Mouse (Mus musculus) lung, postnatal 4 days (tissue): ENCODE data around the gene Fbxw21.
A peak's percentile ranks its signal among the peaks of the same experiment; 100 is the strongest.
"Not testable (repeated sequence)": the region's sequence is repeated elsewhere in the genome, so short reads cannot be mapped to it uniquely, and the experiment has no call there.

Experiments used
- DNase-seq, 2 experiments: peaks; one replicate each; pipeline ENCODE4 v3.0.0; 2021

Fbxw21 gene

DNA sequence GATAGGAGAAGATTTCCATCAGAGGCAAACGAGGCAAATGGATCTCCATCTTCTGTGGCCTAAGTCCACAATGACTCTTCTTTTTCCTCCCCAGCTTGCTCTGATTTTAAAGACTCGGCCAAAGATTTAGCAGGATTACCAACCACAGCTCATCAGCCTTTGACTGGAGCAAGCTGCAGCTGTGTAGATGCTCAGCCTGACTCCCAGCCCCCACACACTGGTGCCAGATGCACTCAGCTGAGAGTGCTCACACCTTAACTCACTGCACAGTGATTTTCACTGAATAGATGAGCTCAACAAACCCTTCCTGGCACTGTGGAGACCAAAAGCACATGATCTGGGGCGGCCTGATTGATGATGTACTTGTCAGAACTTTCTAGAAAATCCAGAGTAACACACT lies at the start of gene Fbxw21:
Gene Fbxw21 (minus strand): TSS at position 101 of the 400 bp plus-strand sequence.
- no peak for DNase-seq

DNA sequence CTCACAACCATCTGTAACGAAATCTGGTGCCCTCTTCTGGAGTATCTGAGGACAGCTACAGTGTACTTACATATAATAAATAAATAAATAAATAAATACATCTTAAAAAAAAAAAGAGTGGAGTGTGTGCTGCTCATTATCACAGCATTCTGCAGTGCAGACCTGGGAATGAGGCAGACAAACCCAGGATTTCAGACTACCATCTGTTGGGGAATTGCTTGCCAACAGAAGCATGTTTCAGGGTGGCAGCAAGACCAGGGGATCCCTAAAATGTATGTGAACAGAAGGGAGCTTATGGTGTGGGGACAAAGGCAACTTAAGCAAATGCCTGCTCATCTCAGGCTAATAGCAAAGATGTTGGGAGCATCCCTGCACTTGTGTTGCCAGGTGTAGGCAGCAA lies 39.5 kb upstream of the Fbxw21 start:
- DNase-seq, result not testable (repeated sequence)

DNA sequence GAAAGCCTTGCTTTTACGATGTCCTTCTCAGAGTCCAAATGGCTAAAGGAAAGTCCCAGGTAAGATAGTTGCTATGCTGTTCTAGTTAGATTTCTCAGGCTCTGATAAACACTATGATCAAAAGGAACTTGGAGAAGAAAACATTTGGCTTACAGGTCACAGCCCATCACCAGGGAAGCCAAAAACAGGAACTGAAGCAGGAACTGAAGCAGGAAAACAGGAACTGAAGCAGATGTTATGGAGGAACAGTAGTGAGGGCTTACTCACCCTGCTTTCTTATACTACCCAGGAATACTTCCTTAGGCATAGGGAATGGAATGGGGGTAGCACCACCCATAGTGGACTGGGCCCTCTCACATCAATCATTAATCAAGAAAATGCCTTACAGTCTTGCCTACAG lies 38.5 kb upstream of the Fbxw21 start:
- DNase-seq, result no peak

DNA sequence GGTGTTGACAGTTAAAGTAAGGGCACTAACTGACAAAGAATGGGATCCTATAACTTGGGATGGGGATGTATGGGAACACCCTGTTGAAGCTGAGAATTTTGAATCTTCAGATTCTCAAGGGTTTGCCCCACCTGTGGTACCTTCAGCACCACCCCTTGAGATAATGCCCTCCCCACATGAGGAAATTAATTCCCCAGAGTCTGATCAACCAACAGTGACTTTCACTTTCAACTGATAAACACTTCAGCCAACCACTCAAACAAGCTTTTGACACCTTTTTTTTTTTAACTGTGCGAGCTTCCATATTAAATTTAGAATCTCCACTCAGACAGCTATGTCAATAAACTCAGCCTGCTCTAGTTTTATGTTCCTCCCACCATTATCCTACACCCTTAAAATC lies 37.5 kb upstream of the Fbxw21 start:
- DNase-seq, result no peak

DNA sequence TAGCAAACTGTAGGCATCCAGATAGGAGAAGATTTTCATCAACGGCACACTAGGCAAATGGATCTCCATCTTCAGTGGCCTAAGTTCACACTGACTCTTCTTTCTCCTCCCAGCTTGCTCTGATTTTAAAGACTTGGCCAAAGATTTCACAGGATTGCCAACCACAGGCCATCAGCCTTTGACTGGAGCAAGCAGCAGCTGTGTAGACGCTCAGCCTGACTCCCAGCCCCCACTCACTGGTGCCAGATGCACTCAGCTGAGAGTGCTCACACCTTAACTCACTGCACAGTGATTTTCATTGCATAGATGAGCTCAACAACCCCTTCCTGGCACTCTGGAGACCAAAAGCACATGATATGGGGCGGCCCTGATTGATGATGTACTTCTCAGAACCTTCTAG lies 34.0 kb upstream of the Fbxw21 start, which contains the start of gene Fbxw13:
Gene Fbxw13 (minus strand): TSS at position 101 of the 400 bp plus-strand sequence.
- not testable (repeated sequence) for DNase-seq

DNA sequence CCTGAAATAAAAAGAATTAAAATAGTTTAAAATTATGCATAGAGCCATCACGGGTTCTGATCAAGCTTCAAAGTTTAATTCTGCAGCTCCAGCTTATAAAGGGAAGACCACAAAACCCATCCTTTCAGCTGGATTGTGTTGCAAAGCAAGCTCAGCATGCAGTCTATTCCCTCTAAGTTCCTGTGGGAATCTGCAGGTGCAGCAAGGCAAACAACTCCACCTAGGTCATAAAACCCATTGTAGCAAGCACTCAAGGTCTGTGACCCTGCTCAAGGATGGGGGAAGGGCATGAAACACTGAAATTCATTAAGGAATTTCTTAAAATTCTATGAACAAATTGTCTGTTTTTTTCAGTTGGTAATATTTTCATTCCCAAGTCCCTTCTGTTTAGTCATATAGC lies 15.4 kb upstream of the Fbxw21 start:
- no peak for DNase-seq

DNA sequence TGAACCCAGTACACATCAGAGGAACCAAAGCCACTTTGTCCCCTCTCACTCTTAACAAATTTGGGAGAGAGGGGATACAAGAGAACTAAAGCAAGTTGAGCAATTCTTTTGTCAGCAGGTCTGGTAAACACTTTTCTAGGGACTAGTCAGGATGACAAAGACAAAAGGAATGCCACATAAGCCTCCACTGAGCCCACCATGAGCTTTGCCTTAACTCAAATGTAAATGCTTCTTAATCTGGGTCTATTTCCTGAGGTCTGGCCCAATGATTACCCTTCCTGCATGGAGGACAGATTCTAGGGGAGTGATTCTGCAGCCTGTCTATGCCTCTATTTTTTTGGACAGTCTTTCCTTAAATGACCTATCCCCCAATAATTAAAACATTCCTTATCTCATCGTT lies 14.5 kb upstream of the Fbxw21 start:
- no peak for DNase-seq

DNA sequence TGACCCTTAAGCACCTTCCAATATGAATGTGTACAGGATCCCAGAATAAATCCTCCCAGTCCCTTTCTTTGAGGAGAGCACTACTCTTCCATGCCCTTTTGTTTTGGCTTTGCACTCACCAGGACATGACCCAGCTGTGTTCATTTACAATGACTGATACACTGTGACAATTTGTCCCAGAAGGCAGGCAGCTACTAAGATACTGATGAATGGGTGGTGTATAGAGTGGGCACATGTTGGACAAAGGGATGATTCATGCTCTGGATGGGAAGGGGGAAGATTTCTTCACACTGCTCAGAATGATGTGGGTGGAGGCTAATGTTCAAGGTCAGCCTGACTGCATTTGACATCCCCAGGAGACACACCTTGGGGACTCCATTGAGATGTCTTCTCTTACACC lies 5.5 kb upstream of the Fbxw21 start:
- DNase-seq, result no peak

DNA sequence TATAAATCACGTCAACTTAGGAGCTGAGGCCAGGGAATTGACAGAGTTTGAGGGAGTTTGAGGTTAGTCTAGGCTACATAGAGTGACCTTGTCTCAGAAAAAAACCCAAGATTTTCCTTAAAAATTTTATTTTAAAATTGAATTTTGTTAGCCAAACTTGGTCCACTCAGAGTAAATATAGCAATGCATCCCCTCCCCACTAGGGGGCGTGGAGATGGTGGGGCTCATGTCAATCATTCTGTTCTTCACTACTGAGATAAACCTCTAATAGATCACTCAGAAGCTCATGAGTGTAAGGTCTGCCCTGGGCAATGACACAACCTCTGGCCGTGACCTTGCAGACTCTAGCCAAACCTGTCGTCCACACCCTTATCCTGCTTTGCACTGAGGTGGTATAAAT lies 21.4 kb downstream of the Fbxw21 start:
- not testable (repeated sequence) for DNase-seq

DNA sequence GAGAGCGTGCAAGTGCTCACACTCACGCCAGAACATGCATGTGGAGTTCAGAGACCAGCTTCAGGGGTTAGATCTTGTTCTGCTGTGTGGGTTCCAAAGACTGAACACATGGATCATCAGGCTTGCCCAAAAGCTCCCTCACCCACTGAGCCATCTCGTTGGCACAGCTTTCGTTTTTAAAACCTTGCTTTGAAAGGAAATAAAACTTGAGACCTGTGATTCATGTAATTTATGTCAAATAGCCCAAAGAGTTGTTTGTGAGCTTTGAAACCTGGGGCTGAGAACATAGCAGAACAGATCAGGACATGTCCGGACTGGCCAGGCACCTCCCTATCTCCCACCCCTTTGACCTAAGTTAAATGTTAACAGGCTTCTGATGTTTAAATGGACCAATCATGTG lies 31.8 kb downstream of the Fbxw21 start:
- no peak for DNase-seq

DNA sequence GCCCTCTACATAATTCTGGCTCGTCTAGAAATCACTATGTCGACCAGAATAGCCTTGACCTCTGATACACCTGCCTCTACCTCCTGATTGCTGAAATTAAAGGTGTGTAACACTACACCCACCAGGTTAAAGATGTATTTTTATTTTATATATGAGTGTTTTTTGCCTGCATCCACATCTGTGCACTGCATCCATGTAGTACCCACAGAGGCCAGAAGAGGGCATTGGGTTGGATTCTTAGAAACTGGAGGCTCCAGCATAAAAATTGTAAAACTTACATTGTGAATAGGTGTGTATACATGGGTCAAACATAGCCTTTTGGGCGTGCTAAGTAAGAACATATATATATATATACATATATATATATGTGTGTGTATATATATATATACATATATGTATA lies 33.6 kb downstream of the Fbxw21 start:
- peak in 1 of 2 experiments; percentile 59 for DNase-seq

DNA sequence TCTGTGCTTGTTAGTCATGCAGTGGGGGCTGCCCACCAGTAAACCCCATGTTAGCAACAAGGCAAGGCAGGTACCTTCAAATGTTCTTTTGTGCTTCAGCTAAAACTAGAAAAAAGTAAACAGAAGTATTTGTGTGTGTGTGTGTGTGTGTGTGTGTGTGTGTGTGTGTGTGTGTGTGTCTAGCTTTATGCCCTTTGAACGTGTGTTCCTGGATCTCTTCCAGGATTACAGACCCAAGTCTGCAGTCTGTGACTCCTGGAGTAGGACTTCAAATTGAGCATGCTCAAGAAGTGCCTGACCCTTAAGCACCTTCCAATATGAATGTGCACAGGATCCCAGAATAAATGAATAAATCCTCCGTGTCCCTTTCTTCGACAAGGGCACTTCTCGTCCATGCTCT lies 34.8 kb downstream of the Fbxw21 start:
- DNase-seq, result no peak

DNA sequence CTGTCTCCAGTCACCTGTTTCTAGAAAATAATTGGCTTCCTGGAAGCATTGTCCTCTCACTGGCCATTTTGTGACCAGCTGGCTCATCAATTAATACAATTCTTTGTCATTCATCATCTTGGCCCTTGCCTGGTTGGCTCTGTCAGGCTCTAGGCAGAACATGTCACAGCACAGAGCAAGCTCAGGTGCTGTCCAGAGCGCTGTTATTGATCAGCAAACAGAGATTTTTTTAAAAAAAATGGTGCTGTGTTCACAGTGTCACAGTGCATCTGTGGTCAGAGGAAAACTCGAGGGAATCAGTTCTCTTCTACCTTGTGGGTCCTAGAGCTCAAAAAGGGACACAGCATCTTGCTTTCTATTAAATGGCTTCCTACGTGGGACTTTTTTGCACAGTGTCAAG lies 36.4 kb downstream of the Fbxw21 start:
- no peak for DNase-seq

DNA sequence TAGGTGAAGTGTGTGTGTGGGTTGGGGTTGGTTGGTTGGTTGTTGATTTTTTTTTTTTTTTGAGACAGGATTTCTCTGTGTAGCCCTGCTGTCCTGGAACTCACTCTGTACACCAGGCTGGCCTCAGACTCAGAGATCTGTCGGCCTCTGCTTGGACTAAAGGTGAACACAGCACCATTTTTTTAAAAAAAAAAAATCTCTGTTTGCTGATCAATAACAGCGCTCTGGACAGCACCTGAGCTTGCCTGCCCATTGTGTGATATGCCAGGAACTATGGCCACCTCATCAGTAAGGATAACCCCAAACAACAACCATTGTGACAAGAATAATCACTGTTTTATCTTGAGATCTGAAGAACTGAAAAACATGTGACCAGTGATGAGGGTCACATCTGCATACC lies 36.8 kb downstream of the Fbxw21 start:
- DNase-seq, result no peak

DNA sequence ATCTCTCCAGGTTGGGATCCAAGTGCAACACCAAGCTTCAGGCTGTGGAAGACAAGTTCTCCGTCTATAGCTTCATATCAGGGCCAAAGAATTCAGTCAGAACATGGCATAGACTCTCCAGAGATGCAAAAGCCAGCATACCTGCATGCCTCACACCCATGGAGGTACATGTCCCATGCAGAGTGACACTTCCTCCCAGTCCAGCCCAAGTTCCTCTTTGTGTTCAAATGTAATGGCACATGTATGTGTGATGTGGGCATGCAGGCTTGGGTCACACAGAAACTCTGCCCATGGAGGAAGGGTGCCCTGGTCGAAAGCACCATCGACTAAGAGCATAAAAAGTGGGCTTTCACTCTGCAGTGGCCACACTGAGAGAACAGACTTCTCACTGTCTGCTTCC lies 37.7 kb downstream of the Fbxw21 start:
- no peak for DNase-seq

DNA sequence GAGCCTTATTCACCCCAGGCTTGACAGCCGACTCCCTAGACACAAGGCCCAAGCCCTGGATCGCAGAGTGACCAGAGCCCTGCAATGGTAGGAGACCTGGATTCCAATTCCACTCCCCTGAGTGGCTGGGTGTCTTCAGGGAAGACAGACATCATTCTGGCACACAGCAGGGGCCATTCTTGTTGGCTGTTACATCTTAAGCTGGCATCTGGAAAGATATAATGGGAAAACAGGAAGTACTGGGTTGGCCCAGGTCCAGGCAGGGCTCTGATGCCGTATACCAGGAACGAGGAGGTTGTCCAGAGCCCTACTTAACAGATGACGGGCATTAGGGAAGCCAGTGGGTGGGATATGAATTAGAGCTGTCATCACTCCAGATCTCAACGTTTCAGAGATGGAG lies 38.6 kb downstream of the Fbxw21 start:
- no peak for DNase-seq

DNA sequence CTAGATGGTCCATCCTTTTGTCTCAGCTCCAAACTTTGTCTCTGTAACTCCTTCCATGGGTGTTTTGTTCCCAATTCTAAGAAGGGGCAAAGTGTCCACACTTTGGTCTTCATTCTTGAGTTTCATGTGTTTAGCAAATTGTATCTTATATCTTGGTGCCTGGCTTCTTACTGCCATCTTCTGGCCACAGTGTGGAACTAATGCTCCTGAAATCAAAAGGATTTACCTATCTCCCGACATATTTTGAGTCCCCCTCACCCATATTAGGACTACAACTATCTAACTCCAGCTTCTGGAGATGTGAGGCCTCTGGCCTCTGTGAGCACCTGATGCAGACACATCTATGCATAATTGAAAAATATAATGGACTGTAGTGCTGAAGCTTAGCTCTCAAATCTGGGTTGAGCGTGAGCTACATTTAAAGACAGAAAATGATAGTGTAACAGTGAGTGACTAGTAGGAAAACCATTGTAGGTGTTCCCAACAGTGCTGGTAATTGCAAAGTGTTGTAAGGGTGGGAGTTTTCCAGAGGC lies 39.2 kb downstream of the Fbxw21 start:
- DNase-seq, result peak in 1 of 2 experiments; percentile 47

DNA sequence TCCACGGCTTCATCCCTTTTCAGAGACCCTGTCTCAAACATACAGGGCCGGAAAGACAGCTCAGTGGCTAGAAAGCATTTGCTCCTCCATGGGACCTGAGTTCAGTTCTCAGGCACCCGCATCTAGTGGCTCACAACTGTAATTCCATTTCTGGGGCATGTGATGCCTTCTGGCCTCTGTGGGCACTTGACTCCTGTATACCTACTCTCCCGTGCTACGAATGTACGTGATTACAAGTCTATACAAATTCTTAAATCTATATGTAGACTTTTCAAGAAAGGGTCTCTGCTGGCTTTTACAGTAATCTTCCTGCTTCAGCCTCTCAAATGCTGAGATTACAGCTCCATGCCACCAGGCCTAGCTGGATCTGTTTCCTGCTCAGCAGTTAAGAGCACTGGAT lies 40.9 kb downstream of the Fbxw21 start:
- no peak for DNase-seq

DNA sequence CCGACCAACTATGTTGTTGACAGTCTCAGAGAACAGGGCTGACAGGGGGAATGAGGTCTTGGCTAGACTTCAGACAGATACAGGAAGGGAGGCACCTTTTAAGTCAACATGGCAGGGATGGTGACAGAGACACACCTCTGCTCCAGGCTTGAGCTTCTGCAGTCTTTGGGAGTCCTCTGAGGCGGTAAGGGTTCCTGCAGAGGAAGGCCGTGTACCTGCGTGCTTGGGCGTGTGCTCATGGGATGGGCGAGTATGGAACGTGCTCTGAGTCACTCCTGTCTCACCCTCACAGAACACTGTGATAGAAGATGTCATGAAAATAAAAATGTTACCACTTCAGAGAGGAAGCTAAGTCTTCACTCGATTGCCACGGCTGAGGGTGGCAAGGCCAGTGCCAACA lies 42.3 kb downstream of the Fbxw21 start:
- no peak for DNase-seq

DNA sequence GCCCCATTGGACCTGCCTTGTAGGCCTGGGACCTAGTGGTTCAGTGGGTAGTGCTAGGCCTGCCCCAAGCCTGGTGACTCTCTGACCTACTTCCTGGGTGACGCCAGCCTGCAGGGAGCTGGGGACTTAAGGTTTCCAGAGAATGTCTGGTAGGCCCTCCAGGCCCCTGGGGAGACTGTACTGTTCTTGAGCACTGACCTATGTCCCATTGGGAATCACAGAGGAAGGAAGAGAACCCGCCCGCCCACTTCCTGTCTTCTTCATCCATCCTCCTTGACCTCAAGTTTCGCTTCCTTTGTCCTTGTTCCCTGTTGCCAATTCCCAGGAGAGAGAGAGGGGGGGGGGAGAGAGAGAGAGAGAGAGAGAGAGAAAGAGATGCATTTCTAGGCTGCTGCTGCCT lies 43.7 kb downstream of the Fbxw21 start:
- DNase-seq, result peak; percentile 59 to 73

DNA sequence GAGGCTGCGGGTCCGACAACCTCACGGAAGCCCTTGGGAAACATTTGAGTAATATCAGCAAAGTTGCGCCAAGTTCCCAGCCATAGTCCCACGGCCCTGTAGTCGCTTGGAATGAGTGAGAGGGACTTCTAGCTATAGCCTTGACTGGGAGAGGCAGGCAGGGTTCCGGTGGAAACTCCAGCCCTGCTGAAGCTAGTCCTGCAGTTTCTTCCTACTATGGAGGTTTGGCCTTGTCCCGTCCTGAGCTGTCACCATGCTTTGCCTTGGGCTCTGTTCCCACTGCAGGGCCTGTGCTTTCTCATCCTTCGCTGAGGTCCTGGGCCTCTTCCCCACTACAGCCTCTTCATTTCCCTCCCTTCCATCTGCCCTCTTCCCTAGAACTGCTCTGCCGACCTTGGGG lies 45.6 kb downstream of the Fbxw21 start:
- DNase-seq, result no peak

DNA sequence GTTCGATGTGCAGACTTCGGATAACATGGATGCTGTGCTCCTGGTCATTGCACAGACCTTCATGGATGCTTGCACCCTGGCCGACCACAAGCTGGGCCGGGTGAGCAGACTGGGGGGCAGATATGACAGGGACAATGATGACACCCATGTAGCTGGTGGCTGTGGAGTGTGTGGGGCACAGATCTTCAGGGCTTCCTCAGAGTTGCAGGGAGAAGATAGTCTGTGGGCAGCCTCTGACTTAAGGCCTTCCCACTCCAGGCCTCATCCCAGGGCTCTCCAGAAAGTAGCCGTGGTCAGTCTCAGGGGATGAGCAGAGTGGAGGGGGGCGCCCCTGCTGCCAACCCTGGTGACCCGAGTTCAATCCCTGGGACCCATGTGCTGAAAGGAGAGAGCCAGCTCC lies 47.0 kb downstream of the Fbxw21 start:
- no peak for DNase-seq

DNA sequence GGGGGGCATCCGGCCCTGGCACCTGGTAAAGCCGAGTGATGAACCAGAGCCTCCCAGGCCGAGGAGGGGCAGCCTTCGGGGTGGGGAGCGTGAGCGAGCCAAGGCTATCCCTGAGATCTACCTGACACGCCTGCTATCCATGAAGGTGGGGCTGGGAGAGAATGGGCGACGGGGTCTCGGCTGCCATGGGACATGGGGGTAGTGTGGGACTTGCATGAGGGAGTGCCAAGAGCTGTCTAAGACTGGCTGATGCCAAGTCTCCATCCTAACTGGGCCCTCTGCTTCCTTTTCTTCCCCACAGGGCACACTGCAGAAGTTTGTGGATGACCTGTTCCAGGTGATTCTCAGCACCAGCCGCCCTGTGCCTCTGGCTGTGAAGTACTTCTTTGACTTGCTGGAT lies 47.6 kb downstream of the Fbxw21 start:
- DNase-seq, result no peak

DNA sequence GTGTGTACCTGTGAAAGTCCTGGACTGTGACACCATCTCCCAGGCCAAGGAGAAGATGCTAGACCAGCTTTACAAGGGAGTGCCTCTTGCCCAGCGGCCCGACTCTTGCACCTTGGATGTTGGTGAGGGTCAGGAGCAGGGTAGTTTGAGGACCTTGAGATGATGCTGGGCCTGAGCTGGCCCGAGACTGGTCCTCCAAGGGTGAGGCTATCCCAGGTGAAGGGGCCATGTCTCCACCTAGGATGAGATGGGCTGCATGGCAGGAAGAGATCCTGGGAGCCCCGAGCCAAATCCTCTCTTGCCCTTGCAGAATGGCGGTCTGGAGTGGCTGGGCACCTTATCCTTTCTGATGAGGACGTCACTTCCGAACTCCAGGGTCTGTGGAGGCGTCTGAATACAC lies 48.5 kb downstream of the Fbxw21 start:
- no peak for DNase-seq

DNA sequence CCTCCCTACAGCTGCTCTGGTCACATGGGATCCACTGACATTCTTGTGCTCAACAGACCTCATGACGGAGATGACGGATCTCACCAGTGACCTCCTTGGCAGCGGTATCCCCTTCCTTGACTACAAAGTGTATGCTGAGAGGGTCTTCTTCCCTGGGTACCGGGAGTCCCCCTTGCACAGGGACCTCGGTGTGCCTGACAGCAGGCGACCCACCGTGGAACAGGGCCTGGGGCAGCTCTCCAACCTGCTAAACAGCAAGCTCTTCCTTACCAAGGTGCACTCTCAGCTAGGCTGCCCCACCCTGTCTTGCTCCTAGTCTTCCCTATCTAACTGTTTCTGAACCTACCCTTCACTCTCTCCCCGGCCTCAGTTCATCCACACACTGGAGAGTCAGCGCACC lies 50.2 kb downstream of the Fbxw21 start:
- DNase-seq, result no peak

DNA sequence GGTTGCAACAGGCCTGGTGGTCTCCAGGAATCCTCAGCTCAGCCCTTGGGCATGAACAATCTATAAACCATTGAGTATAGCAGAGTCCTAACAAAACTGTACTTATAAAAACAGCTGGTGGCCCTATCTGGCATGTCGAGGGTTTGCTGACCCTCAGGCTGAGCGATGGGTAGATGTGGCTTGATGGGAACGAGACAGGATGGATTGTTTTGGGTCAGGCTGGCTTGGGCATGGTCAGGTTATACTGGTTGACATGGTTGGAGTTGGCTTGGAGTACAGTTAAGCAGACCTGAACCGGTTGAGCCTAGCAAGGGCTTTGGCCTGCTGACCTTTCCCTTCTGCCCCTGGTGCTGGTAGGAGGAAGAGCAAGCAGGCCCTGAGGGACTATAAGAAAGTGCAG lies 50.7 kb downstream of the Fbxw21 start:
- no peak for DNase-seq
